Comparison of ENCODE assay signal across 9 mouse cellular contexts in the genomic region with DNA sequence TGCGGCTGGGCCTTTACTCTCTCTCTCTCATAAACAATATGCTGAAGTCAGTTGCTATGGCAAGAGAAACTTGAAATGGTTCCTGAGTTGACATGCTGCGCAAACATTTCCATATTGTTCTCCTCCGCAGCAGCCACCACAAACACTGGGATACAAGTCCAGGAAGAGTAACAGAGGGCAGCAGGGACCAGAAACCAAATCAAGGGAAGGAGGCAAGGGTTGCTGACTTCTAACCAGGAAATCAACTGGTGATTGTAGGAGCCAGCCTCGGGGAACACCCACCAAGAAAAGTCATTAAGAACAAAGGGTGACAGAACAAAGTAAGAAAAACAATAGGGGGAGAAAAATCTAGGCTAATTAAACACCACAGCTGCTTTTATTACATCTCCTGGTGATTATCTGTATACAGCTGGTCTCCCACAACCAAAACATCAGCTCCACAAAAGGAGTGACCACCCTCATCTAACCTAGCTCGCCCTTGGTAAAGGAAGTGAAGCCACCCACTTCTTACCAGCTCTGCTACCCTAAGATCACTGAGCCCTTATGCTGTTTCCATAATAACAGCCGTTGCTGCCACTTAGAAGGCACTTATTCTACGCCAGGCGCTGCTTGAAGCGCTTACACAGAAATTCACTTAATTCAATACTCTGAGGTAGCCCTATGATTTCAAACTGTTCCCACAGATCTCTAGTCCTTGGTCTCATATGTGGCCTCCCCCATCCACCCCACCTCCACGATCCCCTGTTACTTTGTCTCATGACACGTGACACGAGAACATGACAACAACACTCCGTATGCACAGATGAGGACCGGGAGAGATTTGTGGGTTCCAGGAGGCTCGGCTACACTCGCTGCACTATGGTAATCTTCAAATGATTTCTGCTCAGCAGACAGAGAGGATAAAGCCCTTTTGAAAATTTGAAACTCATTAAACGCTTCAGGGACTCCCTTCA. TPM values are rescaled to one million over a fixed set of nuclear protein-coding genes. Genes with fewer than 3 reads are reported as not detected.
A peak's percentile ranks its signal among the peaks of the same experiment; 100 is the strongest.
DNase-seq lines count a peak whose midpoint lies in the region; ATAC-seq and TF ChIP-seq lines count a peak whose summit lies in the region.
"Had no signal": no experiment of that assay in that cellular context is flagged by ENCODE, and none has a peak within 500 bp of the region (broad histone marks: within the 10 kb centered on the region; RNA-seq: fewer than 3 reads in every experiment).

No protein-coding gene starts in this region.

- H3K27me3 ChIP-seq in testis, adult 2 months (ENCODE audit: control insufficient read depth, insufficient read depth, low read length) = no peaks in the 10 kb centered on the region
- H3K27me3 ChIP-seq in heart, embryonic 15.5 days = no peaks in the 10 kb centered on the region
- H3K27me3 ChIP-seq in lung, embryonic 15.5 days = no peaks in the 10 kb centered on the region

- 49% methylated on average over 17 of the region's 17 CpGs for WGBS in heart, embryonic 15.5 days
- WGBS in lung, embryonic 15.5 days = 24% methylated on average over 17 of the region's 17 CpGs

- no peak for ATAC-seq in heart, embryonic 15.5 days (replicated peaks; ENCODE audit: insufficient number of reproducible peaks, insufficient read depth, low FRiP score, low read depth)
- ATAC-seq in lung, embryonic 15.5 days (ENCODE audit: borderline replicate concordance, extremely low read depth, low FRiP score, low TSS enrichment) = no peak

- H3K4me1 ChIP-seq in testis, adult 2 months (ENCODE audit: control insufficient read depth, insufficient read depth, low read length) = peaks cover 5% of the 10 kb centered on the region
- peaks cover 18% of the 10 kb centered on the region for H3K4me1 ChIP-seq in heart, embryonic 15.5 days (replicated peaks)
- peaks cover 36% of the 10 kb centered on the region for H3K4me1 ChIP-seq in lung, embryonic 15.5 days

- peak overlapping the region; percentile 96 for H3K4me3 ChIP-seq in testis, adult 2 months (ENCODE audit: control insufficient read depth, low read depth, low read length)
- peak overlapping the region; percentile 75 for H3K4me3 ChIP-seq in heart, embryonic 15.5 days
- H3K4me3 ChIP-seq in lung, embryonic 15.5 days = peak overlapping the region; percentile 71

- H3K27ac ChIP-seq in testis, adult 2 months (ENCODE audit: control insufficient read depth, insufficient read depth, low read depth, low read length) = peak overlapping the region; percentile 95
- peak overlapping the region; percentile 63 for H3K27ac ChIP-seq in heart, embryonic 15.5 days
- H3K27ac ChIP-seq in lung, embryonic 15.5 days = peak overlapping the region; percentile 88

- H3K9me3 ChIP-seq in heart, embryonic 15.5 days (replicated peaks) = no peaks in the 10 kb centered on the region
- no peaks in the 10 kb centered on the region for H3K9me3 ChIP-seq in lung, embryonic 15.5 days

- no peak for TF ChIP-seq POLR2A in testis, adult 2 months (IDR thresholded peaks at IDR 0.05; ENCODE audit: control insufficient read depth, low read depth, low read length)

- no peak for DNase-seq in testis, postnatal 14 days (ENCODE audit: low spot score)
- no peak for DNase-seq in right cerebral cortex, adult 18-20 months
- DNase-seq in embryo, embryonic 11 days = no peak
- no peak for DNase-seq in cerebellum, adult 9-11 months
- no peak for DNase-seq in thymus, postnatal 25 days
- DNase-seq: adrenal gland, postnatal 14 days had no signal

- peak overlapping the region; percentile 79 for H3K4me2 ChIP-seq in heart, embryonic 15.5 days
- H3K4me2 ChIP-seq in lung, embryonic 15.5 days = peak overlapping the region; percentile 78

- peak overlapping the region; percentile 73; the same call in 1 of the 2 replicates for H3K9ac ChIP-seq in heart, embryonic 15.5 days
- H3K9ac ChIP-seq in lung, embryonic 15.5 days = peak overlapping the region; percentile 94; the same call in 1 of the 2 replicates

- H3K36me3 ChIP-seq in testis, adult 2 months (ENCODE audit: control insufficient read depth, insufficient read depth, low read length) = no peaks in the 10 kb centered on the region; the same call in 1 of the 2 replicates
- no peaks in the 10 kb centered on the region for H3K36me3 ChIP-seq in heart, embryonic 15.5 days
- H3K36me3 ChIP-seq in lung, embryonic 15.5 days = no peaks in the 10 kb centered on the region

- TF ChIP-seq CTCF in testis, adult 2 months (IDR thresholded peaks at IDR 0.05; ENCODE audit: control insufficient read depth, insufficient read depth, insufficient replicate concordance, low read depth, low read length) = no peak

RNA-seq across cellular contexts. Expression of gene Zdhhc1, which starts 1.1 kb away (rescaled TPM):
- 45.4 and 50.1 TPM in 2 replicates for polyA plus RNA-seq in testis, adult 2 months (2012; rRNA removed)
- 23.2 and 30.7 TPM in 2 replicates for polyA plus RNA-seq in heart, embryonic 15.5 days (2015; fragmentation: Nextera tagmentation; extraction: Ambion mirVana)
- polyA plus RNA-seq in lung, embryonic 15.5 days (2015; fragmentation: Nextera tagmentation; extraction: Ambion mirVana) = 44.0 and 50.9 TPM in 2 replicates

RNA-seq across cellular contexts. Expression of gene Hsd11b2, which starts 22.9 kb away (rescaled TPM):
- polyA plus RNA-seq in testis, adult 2 months (2012; rRNA removed) = 0.19 and 0.41 TPM in 2 replicates
- polyA plus RNA-seq in heart, embryonic 15.5 days (2015; fragmentation: Nextera tagmentation; extraction: Ambion mirVana) = 0.15 and 0.58 TPM in 2 replicates
- polyA plus RNA-seq in lung, embryonic 15.5 days (2015; fragmentation: Nextera tagmentation; extraction: Ambion mirVana) = 2.6 and 2.8 TPM in 2 replicates

RNA-seq across cellular contexts. Expression of gene Tppp3, which starts 24.3 kb away (rescaled TPM):
- 21.5 and 23.4 TPM in 2 replicates for polyA plus RNA-seq in testis, adult 2 months (2012; rRNA removed)
- 27.5 and 39.8 TPM in 2 replicates for polyA plus RNA-seq in heart, embryonic 15.5 days (2015; fragmentation: Nextera tagmentation; extraction: Ambion mirVana)
- polyA plus RNA-seq in lung, embryonic 15.5 days (2015; fragmentation: Nextera tagmentation; extraction: Ambion mirVana) = 63.3 and 63.6 TPM in 2 replicates
